Mouse (Mus musculus): Measurements from ENCODE around the gene Gnat1. TPM values are rescaled to one million over a fixed set of nuclear protein-coding genes. Genes with fewer than 3 reads are reported as not detected.

Gene Gnat1
- total RNA-seq, 1 experiment from 2014 or later = 0.41 TPM

DNA sequence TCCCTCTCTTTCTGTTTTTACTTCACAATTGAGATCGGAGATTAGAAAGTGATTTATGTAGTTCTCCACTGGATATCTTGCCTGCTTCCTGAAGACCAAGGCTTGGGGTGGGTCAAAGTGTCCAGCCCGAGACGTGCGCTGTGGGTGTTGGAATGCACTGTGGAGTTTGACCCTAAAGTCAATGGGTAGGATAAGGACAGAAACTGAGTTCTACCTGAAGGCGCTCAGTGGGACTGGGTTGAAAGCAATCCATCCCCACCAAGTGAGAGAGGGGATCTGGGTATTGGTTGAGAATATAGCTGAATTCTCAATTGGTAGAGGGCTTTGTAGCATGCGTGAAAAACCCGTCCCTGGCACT, 34.4 kb downstream of the Gnat1 start:
- DNase-seq = no peak

- DNase-seq = peak; percentile 95
Observed at GRCm38 (mm10) chr9:107644495-107645152, 34.9 kb downstream of the Gnat1 start.

DNA sequence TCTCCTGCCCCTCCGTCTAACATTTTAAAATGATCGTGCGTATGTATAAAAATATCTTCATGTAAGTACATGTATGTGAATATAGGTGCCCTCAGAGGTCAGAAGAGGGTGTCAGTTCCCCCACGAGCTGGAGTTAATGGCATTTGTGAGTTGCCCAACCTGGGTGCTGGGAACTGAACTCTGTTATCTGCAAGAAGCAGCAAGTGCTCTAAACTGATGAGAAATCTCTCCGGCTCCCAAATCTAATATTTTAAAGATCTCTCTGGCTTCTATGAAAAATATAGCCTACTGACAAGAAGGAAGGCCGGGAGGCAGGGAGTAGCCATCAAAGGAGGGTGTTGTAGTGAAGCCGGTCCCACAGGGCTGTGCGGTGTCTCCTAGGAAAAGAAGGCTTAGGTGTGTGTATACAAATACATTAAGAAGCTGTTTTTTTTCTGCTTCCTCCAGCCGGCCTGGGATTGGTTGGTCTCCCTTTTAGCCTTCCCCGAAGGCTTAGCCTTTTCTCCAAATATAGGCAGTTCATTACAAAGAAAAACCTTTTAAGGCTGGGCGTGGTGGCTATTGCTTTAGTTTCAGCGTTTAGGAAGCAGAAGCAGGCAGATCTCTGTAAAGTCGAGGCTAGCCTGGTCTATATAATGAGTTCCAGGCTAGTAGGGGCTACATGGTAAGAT, 35.8 kb downstream of the Gnat1 start:
- DNase-seq = no peak

DNA sequence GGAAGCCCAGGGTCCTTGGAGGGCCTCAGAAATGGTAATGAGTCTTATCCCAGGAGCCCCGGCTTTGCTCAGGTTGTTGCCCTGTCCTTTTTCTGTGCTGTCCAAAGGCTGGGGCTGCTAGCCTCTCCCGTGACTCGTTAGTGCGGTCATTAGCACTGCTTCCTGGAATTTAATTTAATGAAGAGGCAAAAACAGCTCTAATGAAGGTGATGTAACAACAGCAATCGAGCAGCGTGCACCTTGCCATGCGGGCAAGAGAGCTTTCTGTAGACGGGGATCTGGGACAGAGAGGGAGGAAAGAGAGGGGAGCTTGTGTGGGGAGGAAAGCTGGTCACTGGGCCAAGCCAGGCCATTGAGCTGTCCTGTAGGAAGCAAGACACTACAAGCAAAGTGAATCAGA, 37.8 kb downstream of the Gnat1 start:
- DNase-seq = no peak

DNA sequence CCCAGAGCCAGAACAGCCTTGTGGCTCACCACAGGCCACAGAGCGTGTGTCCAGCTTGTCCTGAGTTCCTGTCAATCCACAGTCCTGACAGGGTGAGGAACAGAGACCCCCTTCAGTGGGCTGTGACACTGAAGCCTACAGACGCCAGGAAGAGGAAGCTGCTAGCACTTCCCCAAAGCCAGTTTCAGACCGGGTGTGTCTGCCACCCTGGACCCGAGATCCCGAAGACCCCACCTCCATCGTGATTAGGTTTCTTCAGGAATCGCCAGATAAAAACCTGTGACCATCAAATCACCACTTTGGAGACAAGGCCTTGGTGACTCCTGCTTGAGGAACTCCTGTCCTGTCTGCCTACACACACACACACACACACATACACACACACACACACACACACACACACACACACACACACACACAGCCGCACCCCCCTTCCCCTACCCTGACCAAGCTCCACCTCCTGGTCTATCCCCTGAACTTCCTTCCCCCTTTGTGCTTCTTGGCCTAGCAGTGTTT, 39.2 kb downstream of the Gnat1 start:
- DNase-seq = peak; percentile 37

GRCm38 (mm10) chr9:107637070-107637469, 42.4 kb downstream of the Gnat1 start:
- no peak for DNase-seq

- peak; percentile 99 for DNase-seq
Observed at GRCm38 (mm10) chr9:107635279-107636028, 44.1 kb downstream of the Gnat1 start, which contains the start of gene Gnai2. TSS of gene Gnai2 (minus strand) at chr9:107635367.

- no peak for DNase-seq
Observed at GRCm38 (mm10) chr9:107634406-107635278, 44.9 kb downstream of the Gnat1 start.

GRCm38 (mm10) chr9:107633661-107634405, 45.7 kb downstream of the Gnat1 start:
- DNase-seq = peak; percentile 65

DNA sequence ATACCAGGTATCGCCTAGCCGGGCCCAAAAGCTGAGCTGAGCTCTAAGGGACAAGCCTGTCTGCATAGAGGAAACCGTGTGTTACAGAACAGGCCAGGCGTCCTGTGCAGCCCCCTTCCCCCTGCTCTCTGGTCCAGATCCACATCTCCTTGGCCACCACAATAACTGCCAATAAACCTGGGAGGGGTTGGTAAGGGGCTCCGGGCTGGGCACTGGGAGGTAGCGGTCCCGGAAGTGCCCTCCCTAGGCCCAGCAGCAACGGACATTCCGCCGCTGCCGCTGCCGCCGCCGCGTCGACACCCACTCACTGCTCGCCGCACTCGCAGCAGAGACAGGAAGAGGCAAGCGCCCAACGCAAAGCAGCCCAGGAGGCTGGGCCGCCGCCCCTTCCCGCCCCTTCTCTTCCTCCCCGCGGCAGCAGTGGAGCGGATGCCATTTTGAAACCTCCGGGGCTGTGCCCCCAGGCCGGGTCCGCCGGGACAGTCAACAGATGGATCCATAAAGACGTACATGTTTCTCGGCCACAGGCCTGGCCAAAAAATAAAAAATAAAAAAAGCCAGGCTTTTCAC, 46.3 kb downstream of the Gnat1 start:
- DNase-seq = peak; percentile 91

- peak; percentile 63 for DNase-seq
Observed at GRCm38 (mm10) chr9:107632478-107632877, 47.0 kb downstream of the Gnat1 start.

DNA sequence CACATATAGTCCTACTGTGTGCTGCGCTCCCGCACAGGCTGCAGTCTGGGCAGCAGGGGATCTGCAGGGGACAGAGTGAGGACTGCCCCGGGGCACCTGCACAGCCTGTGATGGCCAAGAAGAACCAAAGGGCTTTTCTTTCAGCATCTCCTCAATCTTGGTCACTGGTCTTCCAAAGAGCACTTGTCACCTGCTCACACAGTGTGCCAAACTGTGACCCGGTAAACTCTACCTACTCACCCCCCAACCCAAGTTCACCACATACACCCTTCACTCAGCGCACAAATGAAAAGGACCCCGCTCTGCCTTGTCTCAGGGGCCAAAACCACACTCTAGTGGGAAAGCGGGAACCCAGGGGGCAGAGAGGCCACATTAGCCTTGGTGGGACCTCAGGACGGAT, 47.7 kb downstream of the Gnat1 start:
- no peak for DNase-seq

GRCm38 (mm10) chr9:107631311-107631826, 48.1 kb downstream of the Gnat1 start:
- no peak for DNase-seq

GRCm38 (mm10) chr9:107630576-107630975, 48.9 kb downstream of the Gnat1 start:
- no peak for DNase-seq

DNA sequence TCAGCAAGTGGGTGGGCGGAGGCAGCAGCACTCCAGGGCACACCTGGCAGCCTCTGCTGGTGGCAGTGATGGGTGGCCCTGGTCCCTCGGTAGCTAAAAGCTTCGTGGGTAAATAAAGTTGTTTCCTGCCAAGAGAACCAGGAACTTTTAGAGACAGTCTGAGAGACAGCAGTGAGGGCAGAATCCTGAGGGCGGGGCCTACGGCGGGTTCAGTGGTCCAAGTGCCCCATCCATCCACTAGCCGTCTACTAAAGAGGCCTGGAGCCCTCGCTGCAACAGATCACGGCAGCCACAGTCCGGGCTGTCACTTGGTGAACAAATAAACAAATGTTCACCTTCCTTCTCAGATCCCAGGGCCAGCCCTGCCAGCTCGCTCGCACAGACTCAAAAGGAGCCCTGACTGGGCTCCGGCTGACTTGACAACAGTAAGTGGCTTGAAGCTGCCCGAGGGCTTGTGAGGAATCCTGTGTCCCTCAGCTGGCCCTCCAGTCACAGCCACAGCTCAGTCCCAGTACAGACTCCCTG, 49.5 kb downstream of the Gnat1 start:
- DNase-seq = no peak

- no peak for DNase-seq
Observed at GRCm38 (mm10) chr9:107629411-107629730, 50.1 kb downstream of the Gnat1 start.

DNA sequence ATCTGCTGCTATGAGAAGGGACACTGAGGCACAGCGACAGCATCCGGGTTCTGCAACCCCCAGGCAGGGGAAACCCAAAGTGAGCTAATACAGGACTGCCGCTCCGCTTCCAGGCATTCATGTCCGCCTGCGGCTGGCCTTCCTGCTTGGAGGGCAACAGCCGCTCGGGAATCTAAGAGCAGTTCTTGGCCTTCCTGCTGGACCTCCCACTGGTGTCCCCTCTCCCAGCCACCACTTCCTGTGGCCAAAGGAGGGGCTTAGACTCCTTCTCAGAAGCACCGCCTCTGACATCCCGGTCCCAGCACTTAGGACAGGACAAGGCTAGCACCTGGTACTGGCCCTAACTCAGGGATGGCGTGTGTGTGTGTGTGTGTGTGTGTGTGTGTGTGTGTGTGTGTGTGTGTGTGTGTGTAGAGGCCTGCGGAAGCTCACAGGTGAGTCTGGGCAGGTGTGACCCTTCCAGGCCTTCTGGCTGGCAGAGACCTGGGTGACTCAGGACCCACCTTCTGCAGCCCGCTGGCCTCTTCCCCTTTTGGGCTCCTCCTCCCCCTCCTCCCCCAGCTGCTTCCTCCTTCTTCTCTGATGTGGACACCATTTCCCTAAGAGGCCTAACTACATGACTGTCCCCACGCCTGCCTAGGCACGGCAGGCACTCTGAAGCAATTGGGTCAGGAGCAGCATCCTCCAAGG, 50.6 kb downstream of the Gnat1 start:
- DNase-seq = peak; percentile 68

GRCm38 (mm10) chr9:107627387-107628255, 51.9 kb downstream of the Gnat1 start:
- DNase-seq = no peak

DNA sequence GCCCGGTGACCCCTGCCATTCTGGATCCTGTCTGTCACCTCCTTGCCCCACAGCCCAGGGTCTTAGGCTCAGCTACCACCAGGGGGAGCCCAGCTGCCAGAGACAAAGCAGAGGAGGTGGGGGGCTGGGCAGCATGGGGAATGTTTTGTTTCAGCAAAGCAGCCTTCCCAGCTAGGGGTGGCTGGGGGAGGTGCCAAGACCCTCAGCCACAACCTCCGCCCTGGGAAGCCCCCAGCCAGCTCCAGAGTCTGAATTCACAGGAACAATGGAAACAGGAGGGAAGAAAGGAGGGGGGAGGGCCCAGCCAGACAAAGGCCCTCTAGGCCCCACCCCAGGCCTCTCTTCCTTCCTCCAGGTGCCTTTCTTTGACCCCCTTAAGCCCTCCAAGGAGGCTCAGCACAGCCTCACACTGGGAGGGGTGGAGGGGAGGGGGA, 52.7 kb downstream of the Gnat1 start:
- peak; percentile 91 for DNase-seq
